Mouse (Mus musculus) macrophage (primary cell): ENCODE results near the gene 4930519P11Rik. TPM values are rescaled to one million over a fixed set of nuclear protein-coding genes. Genes with fewer than 3 reads are reported as not detected.

Experiments used
- H3K27ac ChIP-seq: fragments of 350-480 bp; formaldehyde crosslinking; 2 replicates; pipeline ENCODE4 v1.9.0; 2021
- H3K36me3 ChIP-seq: fragments of 350-480 bp; formaldehyde crosslinking; 2 replicates; pipeline ENCODE4 v1.9.0; 2021; ENCODE audit errors: inconsistent target
- H3K4me3 ChIP-seq: fragments of 350-480 bp; formaldehyde crosslinking; 2 replicates; pipeline ENCODE4 v1.9.0; 2021; ENCODE audit errors: inconsistent target
- H3K79me2 ChIP-seq: fragments of 350-480 bp; formaldehyde crosslinking; 2 replicates; pipeline ENCODE4 v1.9.0; 2021; ENCODE audit errors: inconsistent target
- WGBS: methylation state at CpG from one replicate; pipeline ENCODE4 v1.1.7; 2026; ENCODE audit warnings: inconsistent platforms; ENCODE audit not compliant: missing documents; 5-methylcytosine and 5-hydroxymethylcytosine counted together
- polyA plus RNA-seq: library from polyadenylated mRNA; stranded (reverse); fragments of 250-400 nt; gene quantifications from 3 replicates; pipeline ENCODE4 v1.2.4, GENCODE M21; 2018; ENCODE audit warnings: inconsistent platforms

4930519P11Rik gene
- polyA plus RNA-seq, 1 experiment from 2014 or later: not detected

DNA sequence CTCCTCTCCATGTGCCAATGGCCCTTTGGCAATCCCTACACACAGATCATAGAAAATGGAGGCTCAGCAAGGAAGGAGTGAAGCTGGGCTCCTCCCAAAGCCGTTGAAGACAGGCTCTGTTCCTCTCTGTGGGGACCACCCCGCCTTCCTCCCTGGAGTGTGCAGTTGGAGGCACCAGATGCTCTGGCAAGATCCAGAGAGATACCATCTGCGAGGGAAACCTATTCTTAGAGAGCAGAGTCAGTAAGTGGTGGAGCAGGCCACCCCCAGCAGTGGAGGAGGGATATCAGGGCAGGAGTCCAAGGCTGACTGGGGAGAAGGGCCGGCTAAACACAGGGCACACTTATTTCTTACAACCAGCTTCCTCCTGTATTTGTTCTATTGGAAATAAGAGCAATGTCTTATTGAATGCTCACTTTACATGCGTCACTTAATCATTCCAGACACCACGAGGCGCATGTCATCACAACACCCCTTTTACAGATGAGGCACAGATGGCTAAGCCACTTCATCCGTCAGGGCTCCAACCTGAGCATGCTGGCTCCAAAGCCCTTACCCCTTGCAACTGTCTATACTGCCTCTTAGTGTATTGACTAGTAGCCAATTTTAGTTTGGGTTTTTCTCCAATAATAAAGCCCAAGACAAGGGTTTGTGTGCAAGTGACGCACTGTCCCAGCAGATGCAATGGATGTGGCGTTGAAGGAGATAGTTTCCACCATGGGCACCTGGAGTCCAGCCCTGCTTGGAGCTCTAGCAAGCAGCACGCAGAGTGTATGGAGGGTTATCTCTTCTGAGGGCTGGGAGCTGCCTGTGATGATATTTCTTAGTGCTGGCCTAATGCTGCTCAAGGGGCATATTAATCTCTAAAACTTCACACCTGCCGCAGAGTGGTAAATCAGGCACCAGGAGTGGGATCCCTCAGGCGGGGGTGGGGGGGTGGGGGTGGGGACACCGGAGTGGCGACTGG lies 29.0 kb downstream of the 4930519P11Rik start:
- WGBS: 76% methylated on average over 15 of the region's 15 CpGs
- H3K4me3 ChIP-seq: no peak overlapping the region
- no peaks in the 10 kb centered on the region for H3K79me2 ChIP-seq
- 0 out of 2 replicates have a peak, but pooled peaks cover 5% of the 10 kb centered on the region for H3K36me3 ChIP-seq
- no peak overlapping the region for H3K27ac ChIP-seq

DNA sequence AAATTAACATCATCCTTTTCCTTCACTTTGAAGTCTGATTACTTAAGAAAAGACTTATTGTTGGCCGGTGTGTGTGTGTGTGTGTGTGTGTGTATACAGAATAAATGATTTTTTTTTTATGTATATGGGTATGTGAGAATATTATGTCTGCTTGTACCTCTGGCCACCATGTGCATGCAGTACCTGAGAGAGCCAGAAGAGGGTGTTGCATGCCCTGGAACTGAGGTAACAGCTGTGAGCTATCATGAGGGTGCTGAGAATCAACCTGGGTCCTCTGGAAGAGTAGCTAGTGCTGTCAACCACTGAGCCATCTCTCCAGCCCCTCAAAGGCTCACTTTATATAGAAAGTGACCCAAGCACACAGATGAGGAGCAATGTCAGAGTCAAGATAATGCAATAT lies 31.8 kb downstream of the 4930519P11Rik start:
- H3K27ac ChIP-seq: no peak overlapping the region
- H3K79me2 ChIP-seq: no peaks in the 10 kb centered on the region
- 100% methylated on average over 1 of the region's 1 CpGs for WGBS
- no peak overlapping the region for H3K4me3 ChIP-seq
- H3K36me3 ChIP-seq: no peaks in the 10 kb centered on the region

DNA sequence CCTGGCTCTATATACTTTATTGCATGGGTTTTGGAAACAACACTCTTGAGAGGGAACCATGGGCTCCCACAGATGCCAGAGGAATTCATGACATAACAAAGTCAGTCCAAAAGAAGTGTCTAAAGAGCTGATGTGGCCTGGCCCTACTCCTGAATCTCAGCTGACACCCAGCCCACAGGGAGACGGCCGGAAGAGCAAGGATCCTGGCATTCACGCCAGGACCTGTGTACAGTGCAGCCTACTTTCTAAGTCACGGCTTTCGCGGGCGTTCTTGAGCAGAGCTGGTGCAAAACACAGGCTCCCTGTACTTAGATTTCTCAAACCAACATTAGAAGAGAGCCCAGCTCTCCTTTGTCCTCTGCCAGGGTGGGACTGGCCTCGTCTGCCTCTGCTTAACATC lies 32.7 kb downstream of the 4930519P11Rik start:
- H3K79me2 ChIP-seq: no peaks in the 10 kb centered on the region
- WGBS: 97% methylated on average over 8 of the region's 8 CpGs
- no peaks in the 10 kb centered on the region for H3K36me3 ChIP-seq
- no peak overlapping the region for H3K27ac ChIP-seq
- no peak overlapping the region for H3K4me3 ChIP-seq

DNA sequence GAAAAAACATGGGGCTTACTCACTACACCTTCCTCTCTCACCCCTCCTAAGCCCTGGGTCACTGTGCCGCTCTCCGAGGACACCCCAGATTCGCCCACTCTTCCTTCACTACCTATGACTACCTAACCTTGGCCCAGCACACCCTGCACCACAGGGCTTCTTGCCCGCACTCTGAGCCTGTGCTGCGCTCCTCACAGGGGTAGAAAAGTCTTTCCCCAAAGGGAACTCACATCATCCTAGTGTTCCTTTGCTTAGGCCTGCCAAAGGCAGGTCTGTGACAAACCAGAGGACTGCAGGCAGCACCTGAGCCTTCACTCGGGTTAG lies 35.5 kb downstream of the 4930519P11Rik start:
- H3K27ac ChIP-seq: no peak overlapping the region
- no peaks in the 10 kb centered on the region for H3K36me3 ChIP-seq
- H3K4me3 ChIP-seq: no peak overlapping the region
- H3K79me2 ChIP-seq: no peaks in the 10 kb centered on the region
- 96% methylated on average over 6 of the region's 6 CpGs for WGBS

DNA sequence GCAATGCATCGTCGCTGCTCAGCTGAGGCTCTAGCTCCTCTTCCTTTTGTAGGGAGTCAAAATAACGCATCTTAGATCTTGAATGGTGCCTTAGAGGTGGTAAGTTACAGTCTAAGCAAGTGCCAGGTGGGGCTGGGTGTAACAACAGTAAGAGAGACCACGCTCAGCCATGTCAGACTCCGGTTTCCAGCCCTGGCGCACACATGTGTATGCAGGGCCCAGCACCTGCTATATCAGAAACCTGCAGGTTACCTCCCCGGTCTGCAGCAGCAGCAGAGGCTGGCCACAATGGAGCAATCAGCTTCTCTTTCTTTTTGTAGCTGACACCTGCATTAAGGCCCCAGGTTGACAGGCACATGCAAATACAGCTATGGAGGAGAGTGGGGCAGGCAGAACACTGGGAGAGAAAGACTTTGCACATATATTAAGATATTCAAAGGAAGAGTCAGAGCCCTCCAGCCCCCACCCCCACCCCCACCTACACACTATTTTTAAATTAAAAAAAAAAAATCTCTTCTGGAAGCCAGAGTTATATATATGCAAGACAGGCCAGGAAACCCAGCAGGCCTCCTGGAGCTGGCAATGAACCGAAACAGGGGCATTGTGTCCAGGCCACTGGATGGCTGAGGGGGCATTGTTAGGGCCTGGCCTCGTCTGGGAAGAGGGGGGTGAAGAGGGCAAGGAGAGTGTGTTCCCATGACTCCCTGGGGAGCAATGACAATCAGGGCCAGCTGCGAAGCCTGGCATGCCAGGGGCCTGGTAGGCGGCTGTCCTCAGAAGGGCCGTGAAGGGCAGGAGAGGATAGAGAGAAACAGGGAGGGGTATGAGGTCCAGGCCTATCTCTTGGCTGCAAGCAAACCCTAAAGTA lies 36.1 kb downstream of the 4930519P11Rik start:
- 90% methylated on average over 12 of the region's 12 CpGs for WGBS
- H3K27ac ChIP-seq: no peak overlapping the region
- H3K79me2 ChIP-seq: no peaks in the 10 kb centered on the region
- no peak overlapping the region for H3K4me3 ChIP-seq
- H3K36me3 ChIP-seq: no peaks in the 10 kb centered on the region

DNA sequence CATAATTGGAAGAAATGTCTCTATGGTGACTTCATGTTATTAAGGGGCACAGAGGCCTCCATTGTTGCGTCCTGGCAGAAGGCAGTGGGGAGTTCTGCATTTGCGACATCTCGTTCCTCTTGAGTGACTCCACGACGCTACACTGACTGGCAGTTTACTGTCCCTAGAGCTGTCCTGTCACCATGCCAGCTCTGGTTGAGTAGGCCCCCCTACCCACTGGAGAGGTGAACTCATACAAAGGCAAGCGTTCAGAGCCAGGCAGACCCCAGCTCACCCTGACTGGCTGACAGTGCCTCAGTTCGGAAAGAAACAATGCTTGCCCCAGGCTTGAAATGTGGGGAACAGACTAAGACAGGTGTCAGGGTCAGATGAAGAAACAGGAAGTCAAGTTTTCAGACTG lies 39.0 kb downstream of the 4930519P11Rik start:
- H3K4me3 ChIP-seq: no peak overlapping the region
- 17% methylated on average over 7 of the region's 7 CpGs for WGBS
- no peaks in the 10 kb centered on the region for H3K79me2 ChIP-seq
- H3K27ac ChIP-seq: no peak overlapping the region
- H3K36me3 ChIP-seq: no peaks in the 10 kb centered on the region

DNA sequence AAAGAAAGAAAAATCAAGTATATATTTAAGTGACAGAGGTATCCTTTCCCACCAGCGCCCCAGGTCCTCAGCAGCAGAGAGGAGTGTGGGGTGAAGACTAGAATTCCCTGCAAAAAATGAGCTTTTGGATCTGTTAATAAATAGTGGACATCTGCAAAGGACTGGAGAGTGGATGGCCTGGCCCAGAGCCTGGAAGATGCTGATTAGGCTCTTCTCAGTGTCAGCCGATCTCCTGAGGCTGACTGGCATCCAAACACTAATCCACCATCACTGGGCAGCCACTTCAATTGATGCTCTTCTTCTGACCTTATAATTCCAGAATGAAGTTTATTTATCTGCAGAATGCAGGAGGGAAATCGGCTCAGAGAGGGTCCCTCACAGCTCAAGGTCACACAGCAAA lies 40.2 kb downstream of the 4930519P11Rik start:
- Histone ChIP-seq H3K27ac (no peak overlapping the region), H3K79me2 (peaks cover 9% of the 10 kb centered on the region), H3K36me3 (no peaks in the 10 kb centered on the region), H3K4me3 (no peak overlapping the region)
- WGBS: 94% methylated on average over 3 of the region's 3 CpGs

DNA sequence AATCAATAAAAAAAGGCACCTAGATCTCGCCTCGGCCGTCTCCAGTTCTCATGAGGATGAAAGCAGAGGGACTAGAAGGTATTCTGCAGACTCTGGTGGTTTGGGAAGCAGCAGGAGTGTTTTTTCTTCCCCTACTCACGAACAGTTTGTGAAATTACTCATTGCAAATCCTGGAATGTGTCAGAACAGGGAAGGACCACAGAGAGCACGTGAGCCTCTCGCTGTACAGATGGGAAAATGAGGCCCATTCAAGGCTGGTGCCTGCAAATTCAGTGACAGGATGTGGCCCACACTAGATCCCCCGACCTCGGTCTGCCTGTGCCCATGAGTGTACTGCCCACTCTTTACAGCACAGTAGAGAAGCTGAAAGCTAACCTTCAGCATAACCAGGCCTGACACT lies 41.3 kb downstream of the 4930519P11Rik start:
- Histone ChIP-seq H3K36me3 (no peaks in the 10 kb centered on the region), H3K27ac (no peak overlapping the region), H3K79me2 (peaks cover 19% of the 10 kb centered on the region), H3K4me3 (no peak overlapping the region)
- 91% methylated on average over 8 of the region's 8 CpGs for WGBS

DNA sequence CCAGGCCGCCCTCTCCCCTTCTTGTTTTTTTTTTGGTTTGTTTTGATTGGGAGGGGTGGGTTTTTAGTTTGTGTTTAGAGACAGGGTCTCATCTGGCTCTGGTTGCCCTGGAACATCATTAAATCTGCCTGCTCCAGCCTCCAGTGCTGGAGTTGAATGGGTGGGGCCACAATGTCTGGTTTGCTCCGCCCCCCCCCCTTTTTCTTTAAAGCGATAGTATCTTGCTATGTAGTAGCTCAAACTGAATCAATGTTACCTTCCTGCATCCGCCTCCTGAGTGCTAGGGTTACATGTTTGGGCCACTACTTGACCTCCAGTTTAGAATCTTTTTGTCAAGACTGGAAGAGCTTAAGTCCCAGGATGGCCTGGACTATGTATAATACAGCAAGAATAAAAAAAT lies 42.0 kb downstream of the 4930519P11Rik start:
- peaks cover 26% of the 10 kb centered on the region for H3K79me2 ChIP-seq
- no peak overlapping the region for H3K4me3 ChIP-seq
- no peaks in the 10 kb centered on the region for H3K36me3 ChIP-seq
- peak overlapping the region; percentile 65 for H3K27ac ChIP-seq
- WGBS: 74% methylated on average over 4 of the region's 4 CpGs

DNA sequence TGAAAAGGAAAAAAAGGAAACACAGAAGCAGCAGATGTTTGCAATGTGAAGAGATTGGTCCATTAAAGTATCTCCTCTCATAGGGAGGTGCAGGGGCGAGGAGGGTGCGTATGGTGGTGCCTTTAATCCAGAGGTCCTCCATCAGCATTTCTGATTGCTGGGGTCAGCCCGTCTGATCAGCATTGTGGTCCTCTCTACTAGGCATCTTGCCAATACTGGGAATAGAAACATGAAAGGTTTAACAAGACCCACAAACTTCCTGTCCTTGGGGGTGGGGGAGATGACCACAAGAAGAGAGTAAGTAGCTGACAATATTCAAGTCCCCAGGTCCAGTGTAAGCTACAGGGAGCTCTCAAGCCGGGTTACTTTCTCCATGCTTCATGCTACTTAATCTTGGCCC lies 42.6 kb downstream of the 4930519P11Rik start:
- Histone ChIP-seq H3K27ac (peak overlapping the region; percentile 65), H3K36me3 (no peaks in the 10 kb centered on the region), H3K4me3 (peak overlapping the region; percentile 45), H3K79me2 (peaks cover 32% of the 10 kb centered on the region)
- 18% methylated on average over 4 of the region's 4 CpGs for WGBS

DNA sequence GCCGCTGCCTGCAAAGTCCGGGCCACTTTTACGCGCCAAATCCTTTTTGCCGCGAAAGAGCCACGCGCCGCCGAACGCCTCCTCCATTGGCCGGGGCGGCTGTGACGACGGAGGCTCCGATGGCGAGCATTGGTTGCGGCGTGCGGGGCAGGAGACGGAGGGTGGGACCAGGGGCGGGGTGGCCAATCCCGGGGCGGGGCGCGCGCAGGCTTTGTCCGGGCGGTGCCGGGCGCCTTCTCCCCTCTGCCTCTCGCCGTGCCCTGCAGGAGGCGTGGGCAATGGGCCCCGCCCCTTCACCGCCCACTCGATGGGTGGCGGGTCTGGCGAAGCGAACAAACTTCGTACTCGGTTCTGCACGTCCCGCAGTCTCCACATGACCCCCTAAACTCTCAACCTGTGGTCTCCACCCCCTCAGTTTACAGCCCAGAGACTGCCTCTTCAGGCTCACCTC lies 43.4 kb downstream of the 4930519P11Rik start, which contains the start of gene E2f1:
Gene E2f1, minus strand, starts transcription at position 57 of the 451 bp plus-strand sequence.
- H3K36me3 ChIP-seq: no peaks in the 10 kb centered on the region
- 1% methylated on average over 40 of the region's 44 CpGs for WGBS
- H3K79me2 ChIP-seq: peaks cover 40% of the 10 kb centered on the region
- peak within 1 kb of the TSS; percentile 79 for H3K27ac ChIP-seq
- H3K4me3 ChIP-seq: peak within 1 kb of the TSS; percentile 82

DNA sequence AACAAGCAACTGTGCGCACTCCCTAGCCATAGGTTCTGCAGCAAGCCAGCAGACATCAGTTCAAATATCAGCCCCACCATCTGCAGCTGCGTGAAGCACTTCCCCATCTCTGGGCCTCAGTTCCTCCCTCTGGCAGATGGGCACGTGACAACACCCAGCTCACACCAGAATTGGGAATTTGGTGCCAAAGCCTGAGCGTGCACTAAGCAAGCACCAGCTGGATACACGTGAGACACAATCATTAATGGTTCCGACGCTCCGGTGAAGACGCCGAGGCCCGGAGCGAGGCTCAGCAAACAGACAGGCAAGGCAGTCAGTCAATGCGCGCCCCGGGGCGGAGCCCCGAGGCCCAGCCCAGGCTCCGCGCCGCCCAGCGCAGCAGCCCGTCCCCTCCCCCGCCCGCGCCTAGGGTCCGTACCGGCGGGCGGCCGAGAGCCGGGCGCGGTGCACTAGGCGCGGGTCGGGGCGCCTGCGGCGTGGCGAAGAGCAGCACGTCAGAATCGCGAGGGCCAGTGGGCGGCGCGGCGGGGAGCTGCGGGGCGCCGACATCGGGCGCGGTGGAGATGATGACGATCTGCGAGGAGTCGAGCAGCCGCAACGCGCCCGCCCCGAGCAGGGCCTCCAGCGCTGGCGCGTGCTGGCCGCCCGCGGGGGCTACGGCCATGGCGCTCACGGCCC lies 44.0 kb downstream of the 4930519P11Rik start:
- peaks cover 41% of the 10 kb centered on the region for H3K79me2 ChIP-seq
- under 1% methylated on average over 63 of the region's 70 CpGs for WGBS
- H3K27ac ChIP-seq: peak overlapping the region; percentile 79
- H3K4me3 ChIP-seq: peak overlapping the region; percentile 82
- H3K36me3 ChIP-seq: no peaks in the 10 kb centered on the region

DNA sequence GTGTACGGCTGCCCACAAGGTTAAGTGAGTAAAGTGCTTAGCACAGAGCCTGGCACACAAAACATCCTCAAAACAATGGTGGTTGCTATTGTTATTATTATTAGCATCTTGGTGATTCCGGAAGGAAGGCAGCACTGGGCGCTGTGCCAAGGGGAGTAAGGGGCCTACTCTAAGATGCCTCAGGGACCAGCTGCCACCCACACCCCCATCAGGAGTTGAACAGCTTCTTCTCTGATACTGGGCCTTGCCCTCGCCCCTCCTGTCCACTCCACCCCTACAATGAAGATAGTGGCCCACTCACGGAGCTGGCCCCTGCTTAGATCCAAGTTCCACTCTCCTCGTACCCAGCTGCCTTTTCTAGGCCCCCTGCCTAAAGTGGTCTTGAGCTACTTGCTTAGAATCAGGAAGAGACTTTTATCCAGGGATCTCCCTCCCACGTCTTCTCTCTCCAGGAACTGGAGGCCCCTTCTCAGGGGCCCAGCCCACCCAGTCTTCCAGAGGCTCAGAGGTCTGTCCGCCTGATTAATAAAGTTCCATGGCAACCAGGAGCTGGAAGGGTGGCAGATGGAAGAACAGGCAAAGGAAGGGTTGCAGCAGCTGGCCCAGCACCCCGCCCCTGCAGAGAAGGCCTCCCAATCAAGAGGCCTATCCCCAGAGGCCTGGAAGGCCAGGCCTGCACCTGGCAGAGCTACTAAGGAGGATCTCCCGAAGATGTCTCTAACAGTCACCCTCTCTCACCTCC lies 44.7 kb downstream of the 4930519P11Rik start:
- H3K4me3 ChIP-seq: peak overlapping the region; percentile 82
- peaks cover 41% of the 10 kb centered on the region for H3K79me2 ChIP-seq
- WGBS: 33% methylated on average over 10 of the region's 10 CpGs
- peak overlapping the region; percentile 79 for H3K27ac ChIP-seq
- H3K36me3 ChIP-seq: peaks cover 2% of the 10 kb centered on the region; the same call in 1 of the 2 replicates

DNA sequence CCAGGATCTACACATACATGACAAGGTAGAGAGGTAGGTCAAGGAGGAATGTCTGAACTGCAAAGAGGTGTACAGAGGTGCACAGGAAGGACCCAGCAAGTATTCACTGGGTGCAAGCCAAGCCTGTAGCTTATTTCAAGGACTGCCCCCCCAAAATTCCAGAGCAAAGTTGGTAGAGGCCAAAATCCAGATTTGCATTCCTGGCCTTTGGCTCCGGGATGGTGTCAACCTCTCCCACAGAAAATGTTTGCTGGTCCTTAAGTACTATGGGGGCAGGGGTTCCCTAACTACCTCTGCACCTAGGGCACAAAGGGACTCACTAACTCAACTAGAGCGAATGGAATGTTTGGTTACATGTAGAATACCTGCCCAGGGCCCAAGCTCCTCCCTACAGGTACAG lies 45.5 kb downstream of the 4930519P11Rik start:
- H3K36me3 ChIP-seq: peaks cover 9% of the 10 kb centered on the region
- WGBS: 94% methylated on average over 2 of the region's 2 CpGs
- peak overlapping the region; percentile 79 for H3K27ac ChIP-seq
- H3K79me2 ChIP-seq: peaks cover 41% of the 10 kb centered on the region
- H3K4me3 ChIP-seq: peak overlapping the region; percentile 82
